Comparison of ENCODE assay signal across 8 mouse cellular contexts in the genomic region with DNA sequence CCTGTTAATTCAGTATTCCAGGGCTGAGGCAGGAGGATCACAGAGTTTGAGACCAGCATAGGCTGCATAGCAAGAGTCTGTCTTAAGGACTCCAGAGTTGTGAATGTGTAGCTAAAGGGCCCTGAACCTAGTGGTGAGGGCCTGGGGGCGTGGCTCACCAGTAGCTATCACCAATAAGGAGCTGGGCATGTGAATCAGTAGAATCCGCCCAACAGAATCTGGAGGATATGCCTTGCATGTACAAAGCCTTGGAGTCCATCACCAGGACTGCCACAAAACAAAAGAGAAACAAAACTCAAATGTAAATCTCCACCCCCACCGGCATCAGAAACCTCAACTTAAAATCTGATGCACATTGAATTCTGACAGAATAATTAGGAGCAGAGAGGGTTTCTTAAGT. TPM values are rescaled to one million over a fixed set of nuclear protein-coding genes. Genes with fewer than 3 reads are reported as not detected.
A peak's percentile ranks its signal among the peaks of the same experiment; 100 is the strongest.
DNase-seq lines count a peak whose midpoint lies in the region; ATAC-seq lines count a peak whose summit lies in the region.

No protein-coding gene starts in this region.

- no peak for ATAC-seq in kidney, embryonic 14.5 days (ENCODE audit: low FRiP score, low TSS enrichment)
- ATAC-seq in hindbrain, embryonic 13.5 days (ENCODE audit: low FRiP score): no peak
- ATAC-seq in midbrain, embryonic 14.5 days (ENCODE audit: low FRiP score, low TSS enrichment): no peak

- H3K4me3 ChIP-seq in kidney, embryonic 14.5 days (ENCODE audit: low read length): peak overlapping the region; percentile 88; the same call in 1 of the 2 replicates
- peak overlapping the region; percentile 79 for H3K4me3 ChIP-seq in hindbrain, embryonic 13.5 days
- peak overlapping the region; percentile 88 for H3K4me3 ChIP-seq in midbrain, embryonic 14.5 days (replicated peaks; ENCODE audit: low read depth, low read length)

- WGBS in kidney, embryonic 14.5 days: 76% methylated on average over 3 of the region's 3 CpGs
- 74% methylated on average over 3 of the region's 3 CpGs for WGBS in hindbrain, embryonic 13.5 days
- WGBS in midbrain, embryonic 14.5 days: 49% methylated on average over 3 of the region's 3 CpGs

- 0 out of 2 replicates have a peak overlapping the region, but pooled peaks have one; percentile 19 for H3K9ac ChIP-seq in kidney, embryonic 14.5 days (ENCODE audit: low read depth, low read length)
- peak overlapping the region; percentile 100 for H3K9ac ChIP-seq in hindbrain, embryonic 13.5 days
- H3K9ac ChIP-seq in midbrain, embryonic 14.5 days (replicated peaks; ENCODE audit: low read length): peak overlapping the region; percentile 99

- peak overlapping the region; percentile 38; the same call in 1 of the 2 replicates for H3K27ac ChIP-seq in kidney, embryonic 14.5 days (ENCODE audit: low read depth, low read length)
- peak overlapping the region; percentile 100 for H3K27ac ChIP-seq in hindbrain, embryonic 13.5 days
- H3K27ac ChIP-seq in midbrain, embryonic 14.5 days (replicated peaks; ENCODE audit: low read depth, low read length): peak overlapping the region; percentile 99

- H3K4me1 ChIP-seq in kidney, embryonic 14.5 days (ENCODE audit: control insufficient read depth, insufficient read depth, low read length): peaks cover 37% of the 10 kb centered on the region; the same call in 1 of the 2 replicates
- peaks cover 45% of the 10 kb centered on the region for H3K4me1 ChIP-seq in hindbrain, embryonic 13.5 days (replicated peaks)
- peaks cover 32% of the 10 kb centered on the region for H3K4me1 ChIP-seq in midbrain, embryonic 14.5 days (ENCODE audit: control insufficient read depth, insufficient read depth, low read length)

- H3K36me3 ChIP-seq in kidney, embryonic 14.5 days (ENCODE audit: control insufficient read depth, insufficient read depth, low read length): peaks cover 15% of the 10 kb centered on the region
- peaks cover 20% of the 10 kb centered on the region for H3K36me3 ChIP-seq in hindbrain, embryonic 13.5 days
- peaks cover 21% of the 10 kb centered on the region for H3K36me3 ChIP-seq in midbrain, embryonic 14.5 days (ENCODE audit: control insufficient read depth, insufficient read depth, low read length)

- no peak for DNase-seq in kidney, postnatal 4 days
- DNase-seq in ZHBTc4 (ENCODE audit: low read depth, low spot score): peak; percentile 67
- peak; percentile 19 for DNase-seq in midbrain, embryonic 14.5 days
- DNase-seq in gastrocnemius, adult 18-20 months (ENCODE audit: low spot score): no peak
- no peak for DNase-seq in ovary, postnatal 14 days (ENCODE audit: low spot score)
- no peak for DNase-seq in urinary bladder, postnatal 4 days (ENCODE audit: low spot score in 2 of 2)

- no peaks in the 10 kb centered on the region for H3K27me3 ChIP-seq in kidney, embryonic 14.5 days (ENCODE audit: control insufficient read depth, insufficient read depth, low read length)
- H3K27me3 ChIP-seq in hindbrain, embryonic 13.5 days: no peaks in the 10 kb centered on the region
- H3K27me3 ChIP-seq in midbrain, embryonic 14.5 days (ENCODE audit: control insufficient read depth, insufficient read depth, low read length): no peaks in the 10 kb centered on the region

- H3K4me2 ChIP-seq in kidney, embryonic 14.5 days (replicated peaks; ENCODE audit: low read depth, low read length): peak overlapping the region; percentile 79
- H3K4me2 ChIP-seq in hindbrain, embryonic 13.5 days: peak overlapping the region; percentile 74
- peak overlapping the region; percentile 86 for H3K4me2 ChIP-seq in midbrain, embryonic 14.5 days (ENCODE audit: low read length)

- H3K9me3 ChIP-seq in kidney, embryonic 14.5 days (ENCODE audit: control insufficient read depth, low read length): no peaks in the 10 kb centered on the region
- no peaks in the 10 kb centered on the region for H3K9me3 ChIP-seq in hindbrain, embryonic 13.5 days
- no peaks in the 10 kb centered on the region for H3K9me3 ChIP-seq in midbrain, embryonic 14.5 days (ENCODE audit: control insufficient read depth, low read length)

RNA-seq across cellular contexts. Expression of gene Gramd1a, which starts 7.6 kb away (rescaled TPM):
- polyA plus RNA-seq in kidney, embryonic 14.5 days (2014; fragmentation: Nextera tagmentation; extraction: Ambion mirVana): 50.3 and 61.9 TPM in 2 replicates
- polyA plus RNA-seq in hindbrain, embryonic 13.5 days (2015; fragmentation: Nextera tagmentation; extraction: Ambion mirVana): 227 and 231 TPM in 2 replicates
- polyA plus RNA-seq in midbrain, embryonic 14.5 days (2014; fragmentation: Nextera tagmentation; extraction: Ambion mirVana): 205 and 232 TPM in 2 replicates
- total RNA-seq in gastrocnemius, adult 18-20 months (2021): 10 to 100 TPM; 35.7 to 37.1 TPM

RNA-seq across cellular contexts. Expression of gene Scn1b, which starts 21.3 kb away (rescaled TPM):
- polyA plus RNA-seq in kidney, embryonic 14.5 days (2014; fragmentation: Nextera tagmentation; extraction: Ambion mirVana): 1.0 and 1.6 TPM in 2 replicates
- polyA plus RNA-seq in hindbrain, embryonic 13.5 days (2015; fragmentation: Nextera tagmentation; extraction: Ambion mirVana): 4.7 and 5.2 TPM in 2 replicates
- 5.6 TPM in 2 replicates for polyA plus RNA-seq in midbrain, embryonic 14.5 days (2014; fragmentation: Nextera tagmentation; extraction: Ambion mirVana)
- 100 to 1,000 TPM; 924 to 953 TPM for total RNA-seq in gastrocnemius, adult 18-20 months (2021)

RNA-seq across cellular contexts. Expression of gene Hpn, which starts 33.0 kb away (rescaled TPM):
- 26.4 and 27.5 TPM in 2 replicates for polyA plus RNA-seq in kidney, embryonic 14.5 days (2014; fragmentation: Nextera tagmentation; extraction: Ambion mirVana)
- 0.65 and 0.78 TPM in 2 replicates for polyA plus RNA-seq in hindbrain, embryonic 13.5 days (2015; fragmentation: Nextera tagmentation; extraction: Ambion mirVana)
- polyA plus RNA-seq in midbrain, embryonic 14.5 days (2014; fragmentation: Nextera tagmentation; extraction: Ambion mirVana): 0.26 TPM in 1 of 2 replicates, not detected in the other
- 10 to 100 TPM; 15.0 to 20.7 TPM for total RNA-seq in gastrocnemius, adult 18-20 months (2021)

Comparison
In these comparisons a context has a peak if more than half of its experiments do, and no peak if none do; other contexts are left out.
1. H3K27ac ChIP-seq: peak in every context shown above with its lines; median percentile 100 in hindbrain, embryonic 13.5 days; 99 in midbrain, embryonic 14.5 days; 38 in kidney, embryonic 14.5 days.
2. H3K9ac ChIP-seq: peak in every context shown above with its lines; median percentile 100 in hindbrain, embryonic 13.5 days; 99 in midbrain, embryonic 14.5 days; 19 in kidney, embryonic 14.5 days.
3. DNase-seq: peak in ZHBTc4 (single experiment) and midbrain, embryonic 14.5 days (single experiment); none in kidney, postnatal 4 days (0 of 2), gastrocnemius, adult 18-20 months (single experiment), ovary, postnatal 14 days (single experiment) and urinary bladder, postnatal 4 days (0 of 2).
4. RNA of gene Hpn, which starts 33.0 kb away (polyA plus RNA-seq): 26.4 to 27.5 TPM in kidney, embryonic 14.5 days; 0.65 to 0.78 TPM in hindbrain, embryonic 13.5 days and 0.26 TPM in midbrain, embryonic 14.5 days; every median in the first group is over 10 times any median in the second.
5. Peak in every context shown above with its lines, with median percentiles within 50 percentile points of each other: H3K4me2 ChIP-seq and H3K4me3 ChIP-seq.